Mouse (Mus musculus) liver, embryonic 12.5 days (tissue): ENCODE data around the gene Prkch. TPM values are rescaled to one million over a fixed set of nuclear protein-coding genes. Genes with fewer than 3 reads are reported as not detected.

Experiments
- ATAC-seq: fragments of 200-750 bp; cut with Nextera tagmentation; 2 replicates; pipeline ENCODE4 v1.8.0; 2017; ENCODE audit warnings: moderate number of reproducible peaks, mild to moderate bottlenecking, moderate library complexity
- H3K27ac ChIP-seq: fragments of 300-500 bp; sonication (generic); 2 replicates; pipeline ENCODE4 v1.5.1; 2016; ENCODE audit warnings: mild to moderate bottlenecking
- H3K27me3 ChIP-seq: fragments of 300-500 bp; sonication (generic); replicated peaks from 2 replicates; pipeline ENCODE4 v1.6.1; 2016; ENCODE audit warnings: mild to moderate bottlenecking, moderate library complexity
- H3K36me3 ChIP-seq: fragments of 300-500 bp; sonication (generic); 2 replicates; pipeline ENCODE4 v1.6.1; 2016; ENCODE audit warnings: mild to moderate bottlenecking, moderate library complexity
- H3K4me1 ChIP-seq: fragments of 300-500 bp; sonication (generic); 2 replicates; pipeline ENCODE4 v1.6.1; 2016
- H3K4me2 ChIP-seq: fragments of 300-500 bp; sonication (generic); 2 replicates; pipeline ENCODE4 v1.6.1; 2016; ENCODE audit warnings: mild to moderate bottlenecking, moderate library complexity
- H3K4me3 ChIP-seq: fragments of 300-500 bp; sonication (generic); 2 replicates; pipeline ENCODE4 v1.5.1; 2016; ENCODE audit warnings: mild to moderate bottlenecking, moderate library complexity
- H3K9ac ChIP-seq: fragments of 300-500 bp; sonication (generic); 2 replicates; pipeline ENCODE4 v1.6.1; 2016; ENCODE audit warnings: mild to moderate bottlenecking, moderate library complexity
- H3K9me3 ChIP-seq: fragments of 300-500 bp; sonication (generic); replicated peaks from 2 replicates; pipeline ENCODE4 v1.6.1; 2016; ENCODE audit warnings: mild to moderate bottlenecking, moderate library complexity
- WGBS: fragments of 180-500 bp; shearing (Covaris S2); methylation state at CpG from one replicate; pipeline ENCODE4 v1.1.7; 2016; ENCODE audit not compliant: insufficient replicate concordance; 5-methylcytosine and 5-hydroxymethylcytosine counted together
- polyA plus RNA-seq: library from polyadenylated mRNA; unstranded; fragments of >200 nt; fragmentation: Nextera tagmentation; extraction: Ambion mirVana; gene quantifications from 2 replicates; pipeline ENCODE4 v1.2.1, GENCODE M21; 2016

Prkch gene
- polyA plus RNA-seq, 1 experiment from 2014 or later: 4.8 TPM

GRCm38 (mm10) chr12:73692321-73692720 lies 107.7 kb downstream of the Prkch start:
- 24% methylated on average over 4 of the region's 4 CpGs for WGBS
- H3K4me2 ChIP-seq: no peak overlapping the region
- H3K27ac ChIP-seq: no peak overlapping the region
- H3K4me3 ChIP-seq: no peak overlapping the region
- no peaks in the 10 kb centered on the region for H3K36me3 ChIP-seq
- H3K9me3 ChIP-seq: no peaks in the 10 kb centered on the region
- H3K9ac ChIP-seq: no peak overlapping the region
- 0 out of 2 replicates have a peak, but pooled peaks cover 4% of the 10 kb centered on the region for H3K4me1 ChIP-seq
- H3K27me3 ChIP-seq: no peaks in the 10 kb centered on the region
- no peak for ATAC-seq

- no peak overlapping the region for H3K27ac ChIP-seq
- H3K4me1 ChIP-seq: no peaks in the 10 kb centered on the region
- H3K4me2 ChIP-seq: no peak overlapping the region
- WGBS: 22% methylated on average over 4 of the region's 4 CpGs
- H3K36me3 ChIP-seq: no peaks in the 10 kb centered on the region
- ATAC-seq: peak; percentile 54; the same call in 1 of the 2 replicates
- no peak overlapping the region for H3K4me3 ChIP-seq
- H3K9ac ChIP-seq: no peak overlapping the region
- no peaks in the 10 kb centered on the region for H3K9me3 ChIP-seq
- H3K27me3 ChIP-seq: no peaks in the 10 kb centered on the region
These were observed 108.8 kb downstream of the Prkch start for GRCm38 (mm10) chr12:73693347-73693746.

- H3K27me3 ChIP-seq: no peaks in the 10 kb centered on the region
- no peaks in the 10 kb centered on the region for H3K36me3 ChIP-seq
- 71% methylated on average over 13 of the region's 13 CpGs for WGBS
- H3K4me3 ChIP-seq: no peak overlapping the region
- H3K9me3 ChIP-seq: no peaks in the 10 kb centered on the region
- H3K27ac ChIP-seq: no peak overlapping the region
- no peak for ATAC-seq
- no peak overlapping the region for H3K9ac ChIP-seq
- no peaks in the 10 kb centered on the region for H3K4me1 ChIP-seq
- H3K4me2 ChIP-seq: no peak overlapping the region
These were observed 110.1 kb downstream of the Prkch start for GRCm38 (mm10) chr12:73694690-73695089.

GRCm38 (mm10) chr12:73695110-73695509 lies 110.5 kb downstream of the Prkch start:
- no peak overlapping the region for H3K27ac ChIP-seq
- WGBS: 85% methylated on average over 16 of the region's 16 CpGs

GRCm38 (mm10) chr12:73696084-73696483 lies 111.5 kb downstream of the Prkch start:
- Histone ChIP-seq H3K4me2 (no peak overlapping the region), H3K27me3 (no peaks in the 10 kb centered on the region), H3K27ac (no peak overlapping the region), H3K4me3 (no peak overlapping the region), H3K9ac (no peak overlapping the region), H3K36me3 (no peaks in the 10 kb centered on the region), H3K9me3 (no peaks in the 10 kb centered on the region), H3K4me1 (no peaks in the 10 kb centered on the region)
- ATAC-seq: no peak
- 63% methylated on average over 4 of the region's 4 CpGs for WGBS

More at GRCm38 (mm10) chr12:73695110-73695509, 110.5 kb downstream of the Prkch start:
- Histone ChIP-seq H3K9ac (no peak overlapping the region), H3K36me3 (no peaks in the 10 kb centered on the region), H3K4me2 (no peak overlapping the region), H3K4me3 (no peak overlapping the region), H3K9me3 (no peaks in the 10 kb centered on the region), H3K4me1 (no peaks in the 10 kb centered on the region), H3K27me3 (no peaks in the 10 kb centered on the region)
- ATAC-seq: no peak

- Histone ChIP-seq H3K4me2 (no peak overlapping the region), H3K27me3 (no peaks in the 10 kb centered on the region), H3K27ac (no peak overlapping the region), H3K36me3 (no peaks in the 10 kb centered on the region), H3K9me3 (no peaks in the 10 kb centered on the region), H3K9ac (no peak overlapping the region), H3K4me3 (no peak overlapping the region), H3K4me1 (no peaks in the 10 kb centered on the region)
- no peak for ATAC-seq
- 73% methylated on average over 4 of the region's 4 CpGs for WGBS
These were observed 112.3 kb downstream of the Prkch start for GRCm38 (mm10) chr12:73696946-73697345.

- no peaks in the 10 kb centered on the region for H3K36me3 ChIP-seq
- H3K4me2 ChIP-seq: no peak overlapping the region
- H3K27me3 ChIP-seq: no peaks in the 10 kb centered on the region
- no peak overlapping the region for H3K9ac ChIP-seq
- no peak overlapping the region for H3K4me3 ChIP-seq
- no peaks in the 10 kb centered on the region for H3K4me1 ChIP-seq
- ATAC-seq: no peak
- H3K27ac ChIP-seq: no peak overlapping the region
- 75% methylated on average over 5 of the region's 5 CpGs for WGBS
- no peaks in the 10 kb centered on the region for H3K9me3 ChIP-seq
These were observed 113.8 kb downstream of the Prkch start for GRCm38 (mm10) chr12:73698436-73698835.

GRCm38 (mm10) chr12:73698841-73699240 lies 114.2 kb downstream of the Prkch start:
- 65% methylated on average over 8 of the region's 8 CpGs for WGBS

GRCm38 (mm10) chr12:73699471-73700186 lies 115.0 kb downstream of the Prkch start:
- H3K9ac ChIP-seq: no peak overlapping the region
- H3K27ac ChIP-seq: no peak overlapping the region
- no peaks in the 10 kb centered on the region for H3K27me3 ChIP-seq
- H3K4me3 ChIP-seq: no peak overlapping the region
- H3K9me3 ChIP-seq: no peaks in the 10 kb centered on the region
- H3K4me1 ChIP-seq: no peaks in the 10 kb centered on the region
- no peaks in the 10 kb centered on the region for H3K36me3 ChIP-seq
- no peak overlapping the region for H3K4me2 ChIP-seq
- ATAC-seq: no peak
- 75% methylated on average over 17 of the region's 17 CpGs for WGBS

More at GRCm38 (mm10) chr12:73698841-73699240, 114.2 kb downstream of the Prkch start:
- Histone ChIP-seq H3K4me3 (no peak overlapping the region), H3K36me3 (no peaks in the 10 kb centered on the region), H3K27me3 (no peaks in the 10 kb centered on the region), H3K27ac (no peak overlapping the region), H3K9ac (no peak overlapping the region), H3K9me3 (no peaks in the 10 kb centered on the region), H3K4me2 (no peak overlapping the region), H3K4me1 (no peaks in the 10 kb centered on the region)
- no peak for ATAC-seq

- H3K9ac ChIP-seq: no peak overlapping the region
- no peak overlapping the region for H3K4me2 ChIP-seq
- 45% methylated on average over 6 of the region's 6 CpGs for WGBS
- H3K9me3 ChIP-seq: no peaks in the 10 kb centered on the region
- H3K4me1 ChIP-seq: no peaks in the 10 kb centered on the region
- H3K4me3 ChIP-seq: no peak overlapping the region
- H3K36me3 ChIP-seq: no peaks in the 10 kb centered on the region
- ATAC-seq: no peak
- H3K27ac ChIP-seq: no peak overlapping the region
- no peaks in the 10 kb centered on the region for H3K27me3 ChIP-seq
These were observed 116.0 kb downstream of the Prkch start for GRCm38 (mm10) chr12:73700544-73701069.

GRCm38 (mm10) chr12:73701999-73702398 lies 117.4 kb downstream of the Prkch start:
- WGBS: 63% methylated on average over 3 of the region's 3 CpGs
- Histone ChIP-seq H3K4me2 (no peak overlapping the region), H3K9ac (no peak overlapping the region), H3K4me3 (no peak overlapping the region), H3K27ac (no peak overlapping the region), H3K36me3 (no peaks in the 10 kb centered on the region), H3K27me3 (no peaks in the 10 kb centered on the region), H3K9me3 (no peaks in the 10 kb centered on the region), H3K4me1 (no peaks in the 10 kb centered on the region)
- no peak for ATAC-seq

GRCm38 (mm10) chr12:73704382-73704781 lies 119.8 kb downstream of the Prkch start:
- no peak overlapping the region for H3K9ac ChIP-seq
- WGBS: 72% methylated on average over 3 of the region's 3 CpGs

More at GRCm38 (mm10) chr12:73704382-73704781, 119.8 kb downstream of the Prkch start:
- H3K9me3 ChIP-seq: no peaks in the 10 kb centered on the region
- no peaks in the 10 kb centered on the region for H3K27me3 ChIP-seq
- ATAC-seq: no peak
- H3K4me1 ChIP-seq: no peaks in the 10 kb centered on the region
- no peak overlapping the region for H3K4me3 ChIP-seq
- H3K4me2 ChIP-seq: no peak overlapping the region
- H3K27ac ChIP-seq: no peak overlapping the region
- no peaks in the 10 kb centered on the region for H3K36me3 ChIP-seq
